Mouse (Mus musculus): Measurements from ENCODE around the gene Fndc3b. TPM values are rescaled to one million over a fixed set of nuclear protein-coding genes. Genes with fewer than 3 reads are reported as not detected.

Gene Fndc3b
- 31.2 and 32.8 TPM in 2 replicates for polyA plus RNA-seq (2012; rRNA removed; ENCODE audit: low replicate concordance)

DNA sequence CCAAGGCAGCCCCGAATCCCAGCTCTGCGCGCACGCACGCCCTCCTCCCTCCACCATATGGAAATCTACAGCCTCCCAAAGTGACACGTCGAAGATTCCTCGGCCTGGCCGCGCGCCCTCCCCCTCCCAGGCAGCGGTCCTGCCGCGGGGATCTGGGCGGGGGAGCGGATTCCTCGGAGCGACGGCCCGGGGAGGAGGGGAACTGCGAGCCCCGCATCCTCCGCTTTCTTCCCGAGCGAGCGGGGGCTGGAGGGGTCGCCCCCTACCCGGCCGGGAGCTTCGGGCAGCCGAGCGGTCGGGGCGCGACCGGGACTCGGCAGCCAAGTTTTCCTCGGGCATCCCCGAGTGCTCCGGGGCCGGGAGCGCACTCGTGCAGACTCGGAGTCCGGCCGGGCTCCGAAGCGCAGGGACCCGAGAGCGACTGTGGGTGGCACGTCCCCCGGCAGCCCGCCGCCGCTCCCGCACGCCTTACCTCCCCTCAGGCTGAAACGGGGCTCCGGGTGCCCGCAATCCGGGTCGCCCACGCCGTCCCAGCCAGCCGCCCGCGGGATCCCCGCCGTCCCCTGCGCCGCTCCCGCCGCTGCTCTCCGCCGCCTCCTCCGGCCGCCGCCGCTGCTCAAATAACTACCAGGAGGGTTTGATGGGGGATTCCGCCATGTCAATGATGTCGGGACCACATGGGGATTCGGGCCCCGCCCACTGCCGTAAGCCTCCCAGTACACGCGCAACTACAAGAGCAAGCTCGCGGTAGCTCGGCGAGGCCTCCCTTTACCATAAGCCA lies at the start of gene Fndc3b:
Gene Fndc3b (minus strand): TSS at position 660 of the 781 bp plus-strand sequence.

DNA sequence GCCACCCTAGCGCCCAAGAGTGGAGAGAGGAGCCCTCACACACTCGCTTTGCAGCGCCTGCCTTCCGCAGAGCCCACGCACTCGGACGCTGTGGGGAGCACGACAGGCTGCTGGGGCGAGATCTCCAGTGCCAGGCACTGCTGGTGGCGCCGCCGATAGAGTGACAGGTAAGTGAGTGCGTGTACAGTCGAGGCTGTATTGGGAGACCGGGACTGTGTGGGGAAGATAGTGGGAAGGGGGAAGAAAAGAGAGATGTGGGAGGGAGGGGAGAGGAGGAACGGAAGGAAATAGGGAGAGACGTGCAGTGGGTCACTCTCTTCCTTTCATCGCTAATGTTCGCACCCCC lies 339.9 kb downstream of the Fndc3b start, which contains the start of gene Ghsr:
Gene Ghsr (plus strand): TSS at position 76 of the 346 bp plus-strand sequence.

Other genes starting within 250 kb of the Fndc3b start
- 0.26 TPM in 1 of 2 replicates, not detected in the other for gene Tmem212, start 185.1 kb upstream of the Fndc3b start, polyA plus RNA-seq (2012; rRNA removed; ENCODE audit: low replicate concordance)
- 6.5 and 8.9 TPM in 2 replicates for gene Pld1, start 227.4 kb upstream of the Fndc3b start, polyA plus RNA-seq (2012; rRNA removed; ENCODE audit: low replicate concordance)

All from subcutaneous adipose tissue, adult 2 months (tissue).